Comparison of ENCODE assay signal across 20 mouse cellular contexts in genomic region chr1:184117991-184118390, GRCm38 (mm10).
DNase-seq lines count a peak whose midpoint lies in the region; ATAC-seq and TF ChIP-seq lines count a peak whose summit lies in the region.
"Had no signal": no experiment of that assay in that cellular context is flagged by ENCODE, and none has a peak within 500 bp of the region (broad histone marks: within the 10 kb centered on the region; RNA-seq: fewer than 3 reads in every experiment).

No protein-coding gene starts in this region.

- in situ Hi-C loops in CH12.LX (cut with MboI; ENCODE audit: low pct_ligation_motif_present, low pct_unique_long_range_greater_than_20kb, low sequenced_read_pairs): no loop called here

- no peak overlapping the region for H3K4me2 ChIP-seq in heart, embryonic 16.5 days (ENCODE audit: low read depth, low read length)
- H3K4me2 ChIP-seq in heart, embryonic 12.5 days: no peak overlapping the region
- H3K4me2 ChIP-seq in CH12.LX (ENCODE audit: insufficient read depth, low read depth, poor library complexity, severe bottlenecking): no peak overlapping the region
- H3K4me2 ChIP-seq in forebrain, embryonic 15.5 days (replicated peaks): no peak overlapping the region
- no peak overlapping the region for H3K4me2 ChIP-seq in midbrain, embryonic 15.5 days
- H3K4me2 ChIP-seq: forebrain, embryonic 12.5 days; heart, embryonic 11.5 days; lung, embryonic 15.5 days; midbrain, embryonic 12.5 days had no signal

- dilution Hi-C loops in CH12.LX (cut with MboI; ENCODE audit: extremely low pct_ligation_motif_present, extremely low pct_unique_long_range_greater_than_20kb, low sequenced_read_pairs): no loop called here

- no peaks in the 10 kb centered on the region for H3K79me2 ChIP-seq in CH12.LX (replicated peaks; ENCODE audit: control insufficient read depth, extremely low read depth, insufficient read depth, poor library complexity, severe bottlenecking)

- peak; percentile 70 for ATAC-seq in heart, embryonic 16.5 days (replicated peaks; ENCODE audit: extremely low read depth, insufficient read depth, low FRiP score)
- ATAC-seq in heart, embryonic 12.5 days (ENCODE audit: insufficient number of reproducible peaks, low FRiP score): no peak
- ATAC-seq in megakaryocyte, adult 5-6 weeks (ENCODE audit: poor library complexity, severe bottlenecking): peak; percentile 45; the same call in 1 of the 2 replicates
- no peak for ATAC-seq in forebrain, embryonic 15.5 days (replicated peaks)
- ATAC-seq in midbrain, embryonic 15.5 days (replicated peaks): no peak
- ATAC-seq: hindbrain, embryonic 16.5 days had no signal

- 70% methylated on average over 2 of the region's 2 CpGs for WGBS in heart, embryonic 16.5 days
- WGBS in heart, embryonic 12.5 days: 74% methylated on average over 2 of the region's 2 CpGs
- WGBS in forebrain, embryonic 15.5 days: 77% methylated on average over 2 of the region's 2 CpGs
- 82% methylated on average over 2 of the region's 2 CpGs for WGBS in midbrain, embryonic 15.5 days

- no peaks in the 10 kb centered on the region for H3K27me3 ChIP-seq in heart, embryonic 16.5 days (ENCODE audit: control insufficient read depth, insufficient read depth, low read length)
- H3K27me3 ChIP-seq in heart, embryonic 12.5 days (replicated peaks): no peaks in the 10 kb centered on the region
- no peaks in the 10 kb centered on the region for H3K27me3 ChIP-seq in CH12.LX (replicated peaks)
- no peaks in the 10 kb centered on the region for H3K27me3 ChIP-seq in forebrain, embryonic 15.5 days
- no peaks in the 10 kb centered on the region for H3K27me3 ChIP-seq in midbrain, embryonic 15.5 days (replicated peaks)
- H3K27me3 ChIP-seq: forebrain, embryonic 12.5 days; lung, embryonic 15.5 days; midbrain, embryonic 12.5 days had no signal

- peak overlapping the region; percentile 40; the same call in 1 of the 2 replicates for H3K27ac ChIP-seq in heart, embryonic 16.5 days (ENCODE audit: low read length)
- H3K27ac ChIP-seq in heart, embryonic 12.5 days (ENCODE audit: poor library complexity, severe bottlenecking): no peak overlapping the region
- no peak overlapping the region for H3K27ac ChIP-seq in CH12.LX (ENCODE audit: insufficient read depth, low read depth)
- no peak overlapping the region for H3K27ac ChIP-seq in forebrain, embryonic 15.5 days (replicated peaks)
- H3K27ac ChIP-seq in midbrain, embryonic 15.5 days: no peak overlapping the region
- no peak overlapping the region for H3K27ac ChIP-seq in left cerebral cortex, adult 2 months
- H3K27ac ChIP-seq: forebrain, embryonic 12.5 days; kidney, postnatal 0 days; liver, embryonic 14.5 days; macrophage; midbrain, embryonic 12.5 days had no signal

- peak; percentile 40; the same call in 1 of the 2 replicates for TF ChIP-seq EP300 in CH12.LX (IDR thresholded peaks at IDR 0.05; ENCODE audit: low read length)

- intact Hi-C loops in left cerebral cortex, adult 2 months (cut with DNase I): no loop called here

- peak; percentile 44 for DNase-seq in CH12.LX (ENCODE audit: extremely low read depth)
- peak; percentile 77 for DNase-seq in thymus, postnatal 25 days
- no peak for DNase-seq in left cerebral cortex, adult 2 months (ENCODE audit: extremely low spot score in 1 of 2, low spot score in 2 of 2)
- DNase-seq: adrenal gland, postnatal 36 days; cerebellum, adult 11-12 months; cerebellum, postnatal 36 days; kidney, adult 11 months had no signal

- peaks cover 2% of the 10 kb centered on the region for H3K4me1 ChIP-seq in heart, embryonic 16.5 days (ENCODE audit: control insufficient read depth, insufficient read depth, low read length)
- H3K4me1 ChIP-seq in heart, embryonic 12.5 days (replicated peaks): no peaks in the 10 kb centered on the region
- H3K4me1 ChIP-seq in CH12.LX (ENCODE audit: control insufficient read depth in 1 of 2, insufficient read depth in 2 of 2): peaks cover 0 to 18% of the 10 kb centered on the region in 2 experiments; a peak in 2 of 4 replicates
- no peaks in the 10 kb centered on the region for H3K4me1 ChIP-seq in forebrain, embryonic 15.5 days
- no peaks in the 10 kb centered on the region for H3K4me1 ChIP-seq in midbrain, embryonic 15.5 days
- H3K4me1 ChIP-seq: forebrain, embryonic 12.5 days; lung, embryonic 15.5 days; midbrain, embryonic 12.5 days had no signal

- no peak for TF ChIP-seq CTCF in CH12.LX (conservative IDR thresholded peaks at IDR 0.05 in 1 of 2, IDR thresholded peaks at IDR 0.05 in 1 of 2; ENCODE audit: low read depth in 2 of 2, low read length in 2 of 2)
- no peak for TF ChIP-seq CTCF in left cerebral cortex, adult 2 months (IDR thresholded peaks at IDR 0.05)

- TF ChIP-seq POLR2A in CH12.LX (IDR thresholded peaks at IDR 0.05; ENCODE audit: low read depth, low read length): no peak

- H3K36me3 ChIP-seq in heart, embryonic 16.5 days (ENCODE audit: control insufficient read depth, insufficient read depth): no peaks in the 10 kb centered on the region
- H3K36me3 ChIP-seq in heart, embryonic 12.5 days: no peaks in the 10 kb centered on the region
- H3K36me3 ChIP-seq in CH12.LX (replicated peaks in 1 of 2; ENCODE audit: control insufficient read depth in 1 of 2, insufficient read depth in 1 of 2, low read length in 1 of 2): no peaks in the 10 kb centered on the region
- no peaks in the 10 kb centered on the region for H3K36me3 ChIP-seq in forebrain, embryonic 15.5 days
- H3K36me3 ChIP-seq in midbrain, embryonic 15.5 days (replicated peaks): no peaks in the 10 kb centered on the region
- H3K36me3 ChIP-seq: forebrain, embryonic 12.5 days; lung, embryonic 15.5 days; midbrain, embryonic 12.5 days had no signal

- no peak overlapping the region for H3K9ac ChIP-seq in heart, embryonic 16.5 days (ENCODE audit: low read length)
- H3K9ac ChIP-seq in heart, embryonic 12.5 days: no peak overlapping the region
- H3K9ac ChIP-seq in CH12.LX (ENCODE audit: insufficient read depth, low read depth): no peak overlapping the region
- no peak overlapping the region for H3K9ac ChIP-seq in forebrain, embryonic 15.5 days (replicated peaks)
- H3K9ac ChIP-seq in midbrain, embryonic 15.5 days: no peak overlapping the region
- H3K9ac ChIP-seq: forebrain, embryonic 12.5 days; liver, embryonic 14.5 days; lung, embryonic 15.5 days; midbrain, embryonic 12.5 days had no signal

- TF ChIP-seq RAD21 in CH12.LX (IDR thresholded peaks at IDR 0.05; ENCODE audit: low read depth, low read length): no peak

- no peak overlapping the region for H3K4me3 ChIP-seq in heart, embryonic 16.5 days (ENCODE audit: low read length)
- no peak overlapping the region for H3K4me3 ChIP-seq in heart, embryonic 12.5 days
- no peak overlapping the region for H3K4me3 ChIP-seq in CH12.LX (replicated peaks in 1 of 3; ENCODE audit: low read depth in 2 of 3, low read length in 2 of 3, poor library complexity in 1 of 3)
- no peak overlapping the region for H3K4me3 ChIP-seq in forebrain, embryonic 15.5 days
- no peak overlapping the region for H3K4me3 ChIP-seq in midbrain, embryonic 15.5 days
- no peak overlapping the region for H3K4me3 ChIP-seq in left cerebral cortex, adult 2 months
- H3K4me3 ChIP-seq: forebrain, embryonic 12.5 days; lung, embryonic 15.5 days; midbrain, embryonic 12.5 days had no signal

- H3K9me3 ChIP-seq in heart, embryonic 16.5 days (replicated peaks; ENCODE audit: control insufficient read depth, low read length): no peaks in the 10 kb centered on the region
- H3K9me3 ChIP-seq in heart, embryonic 12.5 days (replicated peaks): 0 out of 2 replicates have a peak, but pooled peaks cover 3% of the 10 kb centered on the region
- H3K9me3 ChIP-seq in CH12.LX (replicated peaks; ENCODE audit: low read length): no peaks in the 10 kb centered on the region
- H3K9me3 ChIP-seq in forebrain, embryonic 15.5 days: no peaks in the 10 kb centered on the region
- H3K9me3 ChIP-seq in midbrain, embryonic 15.5 days: no peaks in the 10 kb centered on the region
- H3K9me3 ChIP-seq: forebrain, embryonic 12.5 days; lung, embryonic 15.5 days; midbrain, embryonic 12.5 days had no signal

TF ChIP-seq in CH12.LX, 34 proteins besides CTCF, POLR2A, EP300 and RAD21:
- peak; percentile 36; the same call in 1 of the 2 replicates for TF ChIP-seq ETS1 (conservative IDR thresholded peaks at IDR 0.05; ENCODE audit: low read depth, low read length)
- TF ChIP-seq NELFE (IDR thresholded peaks at IDR 0.05; ENCODE audit: low read depth, low read length): no peak
- TF ChIP-seq MAFK (IDR thresholded peaks at IDR 0.05; ENCODE audit: insufficient replicate concordance, low read length): peak; percentile 71; the same call in 1 of the 2 replicates
- TF ChIP-seq BHLHE40 (IDR thresholded peaks at IDR 0.05; ENCODE audit: low read depth, low read length): 0 out of 2 replicates have a peak, but pooled peaks have one; percentile 18
TF ChIP-seq in CH12.LX: peak in this region for 3.

Comparison
In these comparisons a context has a peak if more than half of its experiments do, and no peak if none do; other contexts are left out.
1. ATAC-seq: peak in heart, embryonic 16.5 days (single experiment) and megakaryocyte, adult 5-6 weeks (single experiment); none in heart, embryonic 12.5 days (single experiment), forebrain, embryonic 15.5 days (single experiment) and midbrain, embryonic 15.5 days (single experiment).
2. DNase-seq: peak in CH12.LX (single experiment) and thymus, postnatal 25 days (single experiment); none in left cerebral cortex, adult 2 months (0 of 2).